In the genomic region with DNA sequence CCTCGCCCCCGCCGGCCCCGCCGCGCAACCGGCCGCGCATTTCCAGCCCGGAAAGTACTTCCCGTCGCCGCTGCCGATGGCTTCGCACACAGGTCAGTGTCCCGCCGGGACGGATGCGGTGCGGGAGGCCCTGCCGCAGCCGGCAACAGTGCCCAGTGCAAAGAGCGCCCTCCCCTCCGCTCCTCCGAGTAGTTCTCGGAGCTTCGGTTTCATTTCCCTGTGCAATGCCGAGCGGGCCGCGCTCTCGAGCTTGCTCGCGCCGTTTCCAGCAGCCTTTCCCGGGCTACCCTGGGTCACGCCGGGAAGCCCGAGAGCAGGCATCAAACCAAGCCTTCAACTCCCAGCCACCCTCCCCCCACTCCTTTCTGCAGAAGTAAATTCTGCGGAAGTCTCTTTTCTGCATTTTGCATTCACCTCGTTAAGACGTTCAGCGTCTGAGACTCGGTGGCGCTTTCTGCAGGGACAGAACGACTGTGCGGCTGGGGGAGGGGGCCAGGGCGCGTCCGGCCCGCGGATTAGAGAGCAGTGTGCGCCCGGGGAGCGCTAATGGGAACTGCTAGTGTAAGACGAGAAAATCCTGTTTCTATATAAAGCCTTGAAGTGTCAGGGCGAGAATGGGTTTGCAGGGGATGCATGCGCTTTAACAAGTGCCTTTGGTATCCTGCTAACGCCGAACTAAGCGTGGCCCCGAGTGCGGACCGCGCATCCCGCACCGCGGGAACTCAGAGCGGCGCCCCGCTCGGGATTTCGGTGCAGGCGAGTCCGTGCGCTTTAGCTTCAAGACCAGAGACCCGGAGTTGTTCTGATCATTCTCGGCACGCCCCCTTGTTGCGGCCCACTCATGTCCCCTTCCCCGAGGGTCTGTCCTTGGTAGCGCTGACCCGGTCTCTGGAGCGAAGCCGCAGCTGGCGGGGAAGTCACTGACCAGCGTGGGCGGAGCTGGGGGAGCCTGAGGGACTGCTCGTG, we compare ENCODE assay signal across 8 mouse cellular contexts. TPM values are rescaled to one million over a fixed set of nuclear protein-coding genes. Genes with fewer than 3 reads are reported as not detected.
DNase-seq lines count a peak whose midpoint lies in the region; ATAC-seq and TF ChIP-seq lines count a peak whose summit lies in the region.

No protein-coding gene starts in this region.

- TF ChIP-seq CTCF in small intestine, adult 2 months (IDR thresholded peaks at IDR 0.05; ENCODE audit: extremely low read depth, insufficient read length, insufficient replicate concordance, low read depth, low read length): no peak

- H3K4me3 ChIP-seq in heart, embryonic 12.5 days: peak overlapping the region; percentile 92
- peak overlapping the region; percentile 87 for H3K4me3 ChIP-seq in kidney, embryonic 15.5 days (replicated peaks)
- H3K4me3 ChIP-seq in small intestine, adult 2 months (ENCODE audit: low read depth, low read length): peak overlapping the region; percentile 97

- 0 out of 2 replicates have a peak, but pooled peaks have one; percentile 5 for ATAC-seq in common myeloid progenitor, adult 5-6 weeks (replicated peaks; ENCODE audit: low read depth, poor library complexity, severe bottlenecking)
- ATAC-seq in heart, embryonic 12.5 days (ENCODE audit: insufficient number of reproducible peaks, low FRiP score): no peak
- ATAC-seq in kidney, embryonic 15.5 days (replicated peaks; ENCODE audit: low FRiP score): no peak
- no peak for ATAC-seq in erythroid progenitor cell, adult 5-6 weeks (replicated peaks; ENCODE audit: low FRiP score, poor library complexity, severe bottlenecking)

- no peaks in the 10 kb centered on the region for H3K36me3 ChIP-seq in heart, embryonic 12.5 days
- no peaks in the 10 kb centered on the region for H3K36me3 ChIP-seq in kidney, embryonic 15.5 days
- no peaks in the 10 kb centered on the region for H3K36me3 ChIP-seq in small intestine, adult 2 months (ENCODE audit: control insufficient read depth, insufficient read depth, low read length)

- H3K9ac ChIP-seq in heart, embryonic 12.5 days: peak overlapping the region; percentile 99
- H3K9ac ChIP-seq in kidney, embryonic 15.5 days: peak overlapping the region; percentile 95

- peak overlapping the region; percentile 86 for H3K27ac ChIP-seq in heart, embryonic 12.5 days (ENCODE audit: poor library complexity, severe bottlenecking)
- peak overlapping the region; percentile 97 for H3K27ac ChIP-seq in kidney, embryonic 15.5 days
- H3K27ac ChIP-seq in small intestine, adult 2 months (ENCODE audit: insufficient read depth, low read depth, low read length): peak overlapping the region; percentile 67

- TF ChIP-seq POLR2A in small intestine, adult 2 months (IDR thresholded peaks at IDR 0.05; ENCODE audit: low read depth, low read length): peak; percentile 49; the same call in 1 of the 2 replicates

- H3K4me1 ChIP-seq in heart, embryonic 12.5 days (replicated peaks): peaks cover 41% of the 10 kb centered on the region
- peaks cover 48% of the 10 kb centered on the region for H3K4me1 ChIP-seq in kidney, embryonic 15.5 days
- peaks cover 15% of the 10 kb centered on the region for H3K4me1 ChIP-seq in small intestine, adult 2 months (ENCODE audit: control insufficient read depth, insufficient read depth, insufficient read length, low read length)

- no peaks in the 10 kb centered on the region for H3K27me3 ChIP-seq in heart, embryonic 12.5 days (replicated peaks)
- H3K27me3 ChIP-seq in kidney, embryonic 15.5 days: no peaks in the 10 kb centered on the region
- no peaks in the 10 kb centered on the region for H3K27me3 ChIP-seq in small intestine, adult 2 months (ENCODE audit: control insufficient read depth, insufficient read depth, low read length)

- no peaks in the 10 kb centered on the region for H3K9me3 ChIP-seq in heart, embryonic 12.5 days (replicated peaks)
- no peaks in the 10 kb centered on the region for H3K9me3 ChIP-seq in kidney, embryonic 15.5 days (replicated peaks)

- peak overlapping the region; percentile 96 for H3K4me2 ChIP-seq in heart, embryonic 12.5 days
- peak overlapping the region; percentile 90 for H3K4me2 ChIP-seq in kidney, embryonic 15.5 days

- under 1% methylated on average over 89 of the region's 89 CpGs for WGBS in heart, embryonic 12.5 days
- under 1% methylated on average over 89 of the region's 89 CpGs for whole genome bisulfite sequencing in kidney, embryonic 15.5 days
- WGBS in small intestine, adult 2 months: under 1% methylated on average over 89 of the region's 89 CpGs

- DNase-seq in urinary bladder, adult 2 months (ENCODE audit: low spot score): peak; percentile 69
- no peak for DNase-seq in urinary bladder, postnatal 10 days (ENCODE audit: low spot score)
- peak; percentile 67 for DNase-seq in lung, postnatal 36 days

RNA-seq across cellular contexts. Expression of a gene that starts 4.7 kb away (rescaled TPM):
- polyA plus RNA-seq in urinary bladder, adult 2 months (2012; rRNA removed): 4.3 and 8.2 TPM in 2 replicates
- 6.1 and 13.2 TPM in 2 replicates for total RNA-seq in common myeloid progenitor, adult 5-6 weeks (2017)
- 6.5 and 7.6 TPM in 2 replicates for polyA plus RNA-seq in heart, embryonic 12.5 days (2016; fragmentation: Nextera tagmentation; extraction: Ambion mirVana)
- 11.8 and 14.1 TPM in 2 replicates for polyA plus RNA-seq in kidney, embryonic 15.5 days (2015; fragmentation: Nextera tagmentation; extraction: Ambion mirVana)
- polyA plus RNA-seq in small intestine, adult 2 months (2012; rRNA removed): 7.0 and 15.4 TPM in 2 replicates
- 2.5 and 2.9 TPM in 2 replicates for total RNA-seq in erythroid progenitor cell, adult 5-6 weeks (2015; ENCODE audit: low replicate concordance)
- total RNA-seq in erythroid progenitor cell, adult 5-6 weeks (2017; ENCODE audit: low replicate concordance): 1.4 TPM in 2 replicates
